Mouse (Mus musculus): ENCODE measurements around the gene Olfr667. TPM values are rescaled to one million over a fixed set of nuclear protein-coding genes. Genes with fewer than 3 reads are reported as not detected.
"Not testable (repeated sequence)": the region's sequence is repeated elsewhere in the genome, so short reads cannot be mapped to it uniquely, and the experiment has no call there.

Olfr667 gene
- not detected for total RNA-seq (2022)

GRCm38 (mm10) chr7:104921382-104921781 is at the start of gene Olfr667:
Olfr667 (minus strand) TSS chr7:104921482.
- no peak for DNase-seq (ENCODE audit: low spot score)

- no peak for DNase-seq (ENCODE audit: low spot score)
These were observed 41.2 kb upstream of the Olfr667 start, which contains the start of gene Olfr670 for GRCm38 (mm10) chr7:104962520-104962919. Olfr670 (minus strand) TSS chr7:104962620.

GRCm38 (mm10) chr7:104950234-104950633 is 29.0 kb upstream of the Olfr667 start:
- DNase-seq (ENCODE audit: low spot score): not testable (repeated sequence)

- no peak for DNase-seq (ENCODE audit: low spot score)
These were observed 12.7 kb upstream of the Olfr667 start, which contains the start of gene Olfr669 for GRCm38 (mm10) chr7:104933940-104934339. Olfr669 (plus strand) TSS chr7:104934240.

- DNase-seq (ENCODE audit: low spot score): no peak
These were observed 6.7 kb upstream of the Olfr667 start, which contains the start of gene Olfr668 for GRCm38 (mm10) chr7:104927957-104928356. Olfr668 (minus strand) TSS chr7:104928057.

- no peak for DNase-seq (ENCODE audit: low spot score)
These were observed 25.4 kb downstream of the Olfr667 start, which contains the start of gene Olfr666 for GRCm38 (mm10) chr7:104895852-104896251. Olfr666 (minus strand) TSS chr7:104895952.

- DNase-seq (ENCODE audit: low spot score): no peak
These were observed 43.6 kb downstream of the Olfr667 start, which contains the start of gene Olfr665 for GRCm38 (mm10) chr7:104877731-104878130. Olfr665 (plus strand) TSS chr7:104878031.

Other genes starting within 250 kb of the Olfr667 start
- not detected for gene Olfr661, start 235.0 kb downstream of the Olfr667 start, total RNA-seq (2022)
- gene Usp17le, start 144.0 kb downstream of the Olfr667 start, total RNA-seq (2022): not detected
- gene Usp17lb, start 78.9 kb downstream of the Olfr667 start, total RNA-seq (2022): not detected
- gene Usp17la, start 64.5 kb downstream of the Olfr667 start, total RNA-seq (2022): not detected
- not detected for gene Olfr665, start 43.5 kb downstream of the Olfr667 start, total RNA-seq (2022)
- gene Olfr666, start 25.5 kb downstream of the Olfr667 start, total RNA-seq (2022): not detected
- gene Olfr668, start 6.6 kb upstream of the Olfr667 start, total RNA-seq (2022): not detected
- not detected for gene Olfr669, start 12.8 kb upstream of the Olfr667 start, total RNA-seq (2022)
- gene Olfr670, start 41.1 kb upstream of the Olfr667 start, total RNA-seq (2022): not detected
- not detected for gene Olfr671, start 57.6 kb upstream of the Olfr667 start, total RNA-seq (2022)
- gene Olfr672, start 80.5 kb upstream of the Olfr667 start, total RNA-seq (2022): not detected
- gene Olfr675, start 107.0 kb upstream of the Olfr667 start, total RNA-seq (2022): not detected
- not detected for gene Olfr676, start 111.2 kb upstream of the Olfr667 start, total RNA-seq (2022)
- not detected for gene Olfr677, start 129.9 kb upstream of the Olfr667 start, total RNA-seq (2022)
- not detected for gene Olfr678, start 143.0 kb upstream of the Olfr667 start, total RNA-seq (2022)
- not detected for gene Olfr679, start 159.7 kb upstream of the Olfr667 start, total RNA-seq (2022)
- gene Olfr680-ps1, start 171.3 kb upstream of the Olfr667 start, total RNA-seq (2022): not detected
- not detected for gene Olfr681, start 195.4 kb upstream of the Olfr667 start, total RNA-seq (2022)
- gene Olfr683, start 225.5 kb upstream of the Olfr667 start, total RNA-seq (2022): not detected
- gene Olfr684, start 242.2 kb upstream of the Olfr667 start, total RNA-seq (2022): not detected

Measured in heart, adult 8-10 months (tissue).